Mouse (Mus musculus): ENCODE measurements around the gene Rpusd4. TPM values are rescaled to one million over a fixed set of nuclear protein-coding genes. Genes with fewer than 3 reads are reported as not detected.

The Rpusd4 gene
- total RNA-seq (2014; rRNA removed) (9.2 and 10.9 TPM in 2 replicates), polyA plus RNA-seq (2015; fragmentation: Nextera tagmentation; extraction: Ambion mirVana) (10.2 and 11.4 TPM in 2 replicates)

DNA sequence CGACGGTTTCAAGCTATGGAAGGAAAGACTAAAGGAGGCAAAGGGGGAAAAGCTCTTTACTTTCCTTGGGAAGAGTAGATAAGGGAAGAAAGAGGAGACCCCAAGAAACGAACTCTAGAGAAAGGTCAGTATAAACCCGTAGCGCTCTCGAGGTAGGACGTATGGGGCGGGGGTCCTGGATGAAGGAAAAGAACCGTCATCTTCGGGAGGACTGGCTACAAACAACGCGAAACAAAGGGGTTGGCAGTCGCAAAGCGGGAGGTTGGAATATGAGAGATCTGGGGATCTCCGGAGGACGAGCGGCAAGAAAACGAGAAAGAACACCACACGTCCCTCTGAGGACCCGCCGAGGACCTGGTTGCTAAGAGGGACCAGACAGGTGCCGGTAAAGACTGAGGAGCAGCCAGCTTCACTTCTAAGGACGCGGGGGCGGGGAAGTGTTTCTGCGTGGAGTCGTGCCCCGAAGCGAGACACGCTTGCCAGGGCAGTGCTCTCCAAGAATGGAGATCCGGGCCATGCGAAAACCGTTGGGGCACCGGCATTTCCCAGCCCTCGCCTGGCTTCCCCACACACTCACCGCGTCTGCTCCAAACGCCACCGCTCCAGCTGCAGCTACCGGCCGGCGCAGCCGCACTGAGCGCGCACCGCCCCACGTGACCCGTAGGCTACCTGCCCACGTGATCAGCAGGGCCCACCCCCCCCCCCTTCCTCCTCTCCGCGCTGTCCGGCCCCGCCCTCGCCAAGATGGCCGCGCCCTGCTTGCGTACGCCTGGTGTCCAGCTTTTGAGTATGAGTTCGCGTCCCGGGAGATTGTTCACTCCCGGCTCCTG, at the start of gene Rpusd4, which contains the start of gene Fam118b:
Rpusd4 (plus strand) TSS at position 720 of the 830 bp plus-strand sequence.
Fam118b (minus strand) TSS at position 660 of the 830 bp plus-strand sequence.
- H3K27ac ChIP-seq (ENCODE audit: low read depth, low read length), result peak within 1 kb of the TSS; percentile 89
- DNase-seq (peak; percentile 96), ATAC-seq (peak; percentile 96)
- H3K9ac ChIP-seq, result peak within 1 kb of the TSS; percentile 85
- no peaks in the 10 kb centered on the region for H3K9me3 ChIP-seq (ENCODE audit: low read length)
- H3K27me3 ChIP-seq (ENCODE audit: insufficient read depth, low read length), result no peaks in the 10 kb centered on the region
- no peak for TF ChIP-seq CTCF (IDR thresholded peaks at IDR 0.05; ENCODE audit: low read depth)
- H3K4me1 ChIP-seq (ENCODE audit: insufficient read depth), result peaks cover 11% of the 10 kb centered on the region
- H3K36me3 ChIP-seq (ENCODE audit: insufficient read depth), result no peaks in the 10 kb centered on the region
- peak within 1 kb of the TSS; percentile 70 for H3K4me2 ChIP-seq (ENCODE audit: low read depth)
- peak within 1 kb of the TSS; percentile 83 for H3K4me3 ChIP-seq (ENCODE audit: low read depth, low read length)
- WGBS, result 2% methylated on average over 60 of the region's 62 CpGs

DNA sequence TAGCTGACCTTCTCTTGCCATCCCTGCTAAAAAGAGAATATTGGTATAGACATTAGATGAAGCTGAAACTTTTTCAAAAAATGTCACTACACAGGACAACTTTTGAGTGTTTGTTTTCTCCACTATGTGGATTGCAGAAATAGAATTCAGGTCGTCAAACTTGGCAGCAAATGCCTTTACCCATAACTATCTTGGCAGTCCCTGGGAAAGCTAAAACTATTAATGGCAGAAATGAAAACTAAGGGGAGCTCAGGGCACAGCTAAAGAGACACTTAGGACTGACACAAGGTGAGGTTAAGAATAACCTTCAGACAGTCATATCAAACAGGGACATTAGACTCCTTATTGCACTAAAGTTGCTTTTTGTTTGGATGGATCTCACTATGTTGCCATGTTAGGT, 49.7 kb upstream of the Rpusd4 start:
- DNase-seq (no peak), ATAC-seq (no peak)
- no peak for TF ChIP-seq CTCF (IDR thresholded peaks at IDR 0.05; ENCODE audit: low read depth)
- peaks cover 68% of the 10 kb centered on the region for H3K36me3 ChIP-seq (ENCODE audit: insufficient read depth)
- no peaks in the 10 kb centered on the region for H3K4me1 ChIP-seq (ENCODE audit: insufficient read depth)
- no peak overlapping the region for H3K4me2 ChIP-seq (ENCODE audit: low read depth)
- no peaks in the 10 kb centered on the region for H3K27me3 ChIP-seq (ENCODE audit: insufficient read depth, low read length)
- 63% methylated on average over 1 of the region's 1 CpGs for WGBS
- no peak overlapping the region for H3K27ac ChIP-seq (ENCODE audit: low read depth, low read length)
- H3K4me3 ChIP-seq (ENCODE audit: low read depth, low read length), result no peak overlapping the region
- H3K9me3 ChIP-seq (ENCODE audit: low read length), result no peaks in the 10 kb centered on the region
- no peak overlapping the region for H3K9ac ChIP-seq

DNA sequence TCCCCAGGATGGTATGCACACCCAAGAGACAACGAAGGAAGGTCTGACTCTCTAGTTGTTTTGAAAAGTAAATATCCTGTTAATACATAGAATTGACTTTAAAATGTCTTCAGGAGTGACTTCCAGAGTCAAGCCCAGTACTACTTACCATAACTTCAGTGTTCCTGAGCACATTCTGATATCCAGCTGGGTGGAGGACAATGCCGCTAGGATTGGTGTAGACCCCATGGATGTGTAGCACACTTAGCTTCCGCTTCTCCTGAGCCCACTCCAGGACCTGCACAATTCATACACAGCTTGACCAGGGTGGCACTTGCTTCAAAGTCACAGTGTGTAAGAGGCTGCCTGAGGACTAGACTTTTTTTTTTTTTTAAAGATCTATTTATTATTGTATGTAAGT, 44.2 kb upstream of the Rpusd4 start:
- no peak for ATAC-seq
- no peak overlapping the region for H3K4me3 ChIP-seq (ENCODE audit: low read depth, low read length)
- no peak overlapping the region for H3K4me2 ChIP-seq (ENCODE audit: low read depth)
- no peaks in the 10 kb centered on the region for H3K9me3 ChIP-seq (ENCODE audit: low read length)
- peaks cover 40% of the 10 kb centered on the region for H3K36me3 ChIP-seq (ENCODE audit: insufficient read depth)
- H3K27me3 ChIP-seq (ENCODE audit: insufficient read depth, low read length), result no peaks in the 10 kb centered on the region
- DNase-seq, result no peak
- H3K4me1 ChIP-seq (ENCODE audit: insufficient read depth), result no peaks in the 10 kb centered on the region
- no peak overlapping the region for H3K27ac ChIP-seq (ENCODE audit: low read depth, low read length)
- TF ChIP-seq CTCF (IDR thresholded peaks at IDR 0.05; ENCODE audit: low read depth), result no peak
- 95% methylated on average over 3 of the region's 3 CpGs for WGBS
- H3K9ac ChIP-seq, result no peak overlapping the region

DNA sequence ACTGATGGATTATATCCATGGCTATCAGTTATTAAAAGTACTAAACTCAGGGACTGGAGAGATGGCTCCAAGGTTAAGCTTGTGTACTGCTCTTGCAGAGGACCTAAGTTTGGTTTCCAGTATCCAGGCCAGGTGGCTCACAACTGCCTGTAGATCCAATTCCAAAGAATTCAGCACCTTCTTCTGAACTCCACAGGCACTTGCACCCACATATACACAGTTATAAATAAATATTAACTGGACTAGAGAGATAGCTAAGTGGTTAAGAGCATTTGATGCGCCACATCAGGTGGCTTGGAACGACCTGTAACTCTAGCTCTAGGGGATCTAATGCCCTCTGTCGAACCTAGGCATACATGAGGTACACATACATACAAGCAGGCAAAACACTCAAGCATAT, 39.0 kb upstream of the Rpusd4 start:
- H3K4me3 ChIP-seq (ENCODE audit: low read depth, low read length), result no peak overlapping the region
- H3K27me3 ChIP-seq (ENCODE audit: insufficient read depth, low read length), result no peaks in the 10 kb centered on the region
- peaks cover 18% of the 10 kb centered on the region for H3K36me3 ChIP-seq (ENCODE audit: insufficient read depth)
- no peak overlapping the region for H3K27ac ChIP-seq (ENCODE audit: low read depth, low read length)
- ATAC-seq (no peak), DNase-seq (no peak)
- no peak for TF ChIP-seq CTCF (IDR thresholded peaks at IDR 0.05; ENCODE audit: low read depth)
- H3K4me1 ChIP-seq (ENCODE audit: insufficient read depth), result no peaks in the 10 kb centered on the region
- no peak overlapping the region for H3K9ac ChIP-seq
- WGBS, result 87% methylated on average over 3 of the region's 3 CpGs
- H3K9me3 ChIP-seq (ENCODE audit: low read length), result no peaks in the 10 kb centered on the region
- H3K4me2 ChIP-seq (ENCODE audit: low read depth), result no peak overlapping the region

DNA sequence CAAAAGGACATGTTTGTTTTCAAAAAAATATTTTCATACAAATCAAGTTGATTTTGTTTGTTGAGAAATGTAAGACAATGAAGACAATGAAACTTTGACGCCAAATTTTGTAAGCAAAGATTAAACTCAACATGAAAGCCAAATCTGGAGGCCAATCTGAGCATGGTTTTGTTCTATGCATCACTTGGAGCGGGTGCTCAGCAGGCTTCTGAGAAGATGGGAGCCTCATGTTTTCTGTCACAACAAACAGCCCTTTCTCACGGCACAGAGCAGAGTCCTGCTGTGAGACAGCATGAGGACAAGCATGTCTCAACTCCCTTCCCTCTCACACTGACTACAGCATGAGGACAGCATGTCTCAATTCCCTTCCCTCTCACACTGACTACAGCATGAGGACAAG, 31.7 kb upstream of the Rpusd4 start:
- TF ChIP-seq CTCF (IDR thresholded peaks at IDR 0.05; ENCODE audit: low read depth), result no peak
- Histone ChIP-seq H3K36me3 (ENCODE audit: insufficient read depth) (peaks cover 29% of the 10 kb centered on the region), H3K9me3 (ENCODE audit: low read length) (no peaks in the 10 kb centered on the region), H3K27me3 (ENCODE audit: insufficient read depth, low read length) (no peaks in the 10 kb centered on the region), H3K4me3 (ENCODE audit: low read depth, low read length) (no peak overlapping the region), H3K4me1 (ENCODE audit: insufficient read depth) (no peaks in the 10 kb centered on the region), H3K9ac (no peak overlapping the region), H3K27ac (ENCODE audit: low read depth, low read length) (no peak overlapping the region), H3K4me2 (ENCODE audit: low read depth) (no peak overlapping the region)
- ATAC-seq (peak; percentile 82; the same call in 1 of the 2 replicates), DNase-seq (peak; percentile 68)
- 41% methylated on average over 3 of the region's 3 CpGs for WGBS

DNA sequence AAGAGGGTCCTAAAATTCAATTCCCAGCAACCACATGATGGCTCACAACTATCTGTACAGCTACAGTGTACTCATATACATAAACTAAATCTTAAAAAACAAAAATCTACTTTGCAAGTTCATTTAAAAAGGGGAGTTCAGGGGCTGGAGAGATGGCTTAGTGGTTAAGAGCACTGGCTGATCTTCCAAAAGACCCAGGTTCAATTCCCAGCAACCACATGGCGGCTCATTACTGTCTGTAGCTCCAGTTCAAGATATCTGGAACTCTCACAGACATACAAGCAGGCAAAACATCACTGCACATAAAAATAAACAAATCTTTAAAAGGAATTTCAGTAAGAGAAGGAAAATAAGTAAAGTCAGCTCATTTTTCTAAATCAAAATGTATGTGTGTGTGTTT, 29.3 kb upstream of the Rpusd4 start:
- TF ChIP-seq CTCF (IDR thresholded peaks at IDR 0.05; ENCODE audit: low read depth), result no peak
- no peaks in the 10 kb centered on the region for H3K4me1 ChIP-seq (ENCODE audit: insufficient read depth)
- DNase-seq (no peak), ATAC-seq (no peak)
- no peak overlapping the region for H3K9ac ChIP-seq
- no peaks in the 10 kb centered on the region for H3K27me3 ChIP-seq (ENCODE audit: insufficient read depth, low read length)
- H3K36me3 ChIP-seq (ENCODE audit: insufficient read depth), result peaks cover 21% of the 10 kb centered on the region
- no peak overlapping the region for H3K4me3 ChIP-seq (ENCODE audit: low read depth, low read length)
- no peak overlapping the region for H3K27ac ChIP-seq (ENCODE audit: low read depth, low read length)
- no peaks in the 10 kb centered on the region for H3K9me3 ChIP-seq (ENCODE audit: low read length)
- 100% methylated on average over 1 of the region's 1 CpGs for WGBS
- no peak overlapping the region for H3K4me2 ChIP-seq (ENCODE audit: low read depth)

DNA sequence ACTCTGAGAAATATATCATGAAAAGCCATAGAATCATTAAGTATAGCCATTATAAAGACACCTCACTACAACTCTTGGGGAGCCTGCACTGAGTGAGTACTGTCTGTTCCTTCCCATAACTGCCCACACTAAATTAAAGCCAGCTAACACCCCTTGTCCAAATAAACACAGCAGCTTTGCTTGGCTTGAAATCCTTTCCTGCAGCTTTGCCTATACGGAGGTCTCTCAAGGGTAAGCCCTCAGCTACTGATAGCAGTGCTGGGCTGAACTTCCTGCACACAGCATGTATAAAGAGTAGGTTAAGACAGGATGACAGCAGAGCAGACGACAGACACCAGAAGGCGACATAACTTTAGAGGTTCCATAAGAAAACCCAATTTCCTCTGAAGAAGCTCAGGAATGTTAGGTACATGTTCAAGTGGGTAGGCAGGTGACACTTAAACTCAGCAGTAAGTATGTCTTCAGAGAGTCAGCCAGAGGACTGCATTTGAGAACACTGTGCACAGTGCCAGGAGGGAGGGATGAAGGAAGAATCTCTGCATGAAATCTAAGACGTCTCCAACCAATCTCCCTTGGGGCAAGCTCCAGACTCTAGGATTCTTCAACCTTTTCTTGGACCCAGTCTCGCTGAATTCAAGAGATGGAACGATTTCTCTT, 28.6 kb upstream of the Rpusd4 start:
- Histone ChIP-seq H3K9me3 (ENCODE audit: low read length) (no peaks in the 10 kb centered on the region), H3K36me3 (ENCODE audit: insufficient read depth) (peaks cover 16% of the 10 kb centered on the region), H3K27me3 (ENCODE audit: insufficient read depth, low read length) (no peaks in the 10 kb centered on the region), H3K4me3 (ENCODE audit: low read depth, low read length) (no peak overlapping the region), H3K27ac (ENCODE audit: low read depth, low read length) (no peak overlapping the region), H3K4me1 (ENCODE audit: insufficient read depth) (no peaks in the 10 kb centered on the region), H3K9ac (no peak overlapping the region), H3K4me2 (ENCODE audit: low read depth) (no peak overlapping the region)
- WGBS, result 82% methylated on average over 6 of the region's 6 CpGs
- DNase-seq (no peak), ATAC-seq (no peak)
- no peak for TF ChIP-seq CTCF (IDR thresholded peaks at IDR 0.05; ENCODE audit: low read depth)
